Mouse (Mus musculus) liver, embryonic 15.5 days (tissue): Measurements from ENCODE around the gene Lnpep. TPM values are rescaled to one million over a fixed set of nuclear protein-coding genes. Genes with fewer than 3 reads are reported as not detected.

Source experiments
- ATAC-seq: fragments of 200-750 bp; cut with Nextera tagmentation; 2 replicates; pipeline ENCODE4 v1.8.0; 2017; ENCODE audit warnings: moderate number of reproducible peaks, mild to moderate bottlenecking, moderate library complexity; ENCODE audit not compliant: insufficient read depth
- H3K27ac ChIP-seq: fragments of 300-500 bp; sonication (generic); replicated peaks from 2 replicates; pipeline ENCODE4 v1.5.1; 2015; ENCODE audit warnings: mild to moderate bottlenecking, inconsistent platforms
- H3K27me3 ChIP-seq: fragments of 300-500 bp; sonication (generic); 2 replicates; pipeline ENCODE4 v1.6.1; 2015; ENCODE audit warnings: mild to moderate bottlenecking, inconsistent platforms
- H3K36me3 ChIP-seq: fragments of 300-500 bp; sonication (generic); replicated peaks from 2 replicates; pipeline ENCODE4 v1.6.1; 2015; ENCODE audit warnings: moderate library complexity, mild to moderate bottlenecking, inconsistent platforms
- H3K4me1 ChIP-seq: fragments of 300-500 bp; sonication (generic); replicated peaks from 2 replicates; pipeline ENCODE4 v1.6.1; 2015; ENCODE audit warnings: inconsistent platforms
- H3K4me2 ChIP-seq: fragments of 300-500 bp; sonication (generic); 2 replicates; pipeline ENCODE4 v1.6.1; 2015; ENCODE audit warnings: moderate library complexity, mild to moderate bottlenecking, inconsistent platforms
- H3K4me3 ChIP-seq: fragments of 300-500 bp; sonication (generic); replicated peaks from 2 replicates; pipeline ENCODE4 v1.5.1; 2015; ENCODE audit warnings: mild to moderate bottlenecking, inconsistent platforms
- H3K9ac ChIP-seq: fragments of 300-500 bp; sonication (generic); 2 replicates; pipeline ENCODE4 v1.6.1; 2015; ENCODE audit warnings: moderate library complexity, mild to moderate bottlenecking, inconsistent platforms
- H3K9me3 ChIP-seq: fragments of 300-500 bp; sonication (generic); replicated peaks from 2 replicates; pipeline ENCODE4 v1.6.1; 2016; ENCODE audit warnings: inconsistent platforms
- WGBS: fragments of 180-500 bp; shearing (Covaris S2); methylation state at CpG from one replicate; pipeline ENCODE4 v1.1.7; 2015; ENCODE audit warnings: mixed read lengths; ENCODE audit not compliant: insufficient replicate concordance; 5-methylcytosine and 5-hydroxymethylcytosine counted together
- polyA plus RNA-seq: library from polyadenylated mRNA; unstranded; fragments of >200 nt; fragmentation: Nextera tagmentation; extraction: Ambion mirVana; gene quantifications from 2 replicates; pipeline ENCODE4 v1.2.1, GENCODE M21; 2015

The Lnpep gene
- polyA plus RNA-seq, 1 experiment from 2014 or later: 2.9 TPM

- H3K4me2 ChIP-seq: no peak overlapping the region
- H3K27me3 ChIP-seq: no peaks in the 10 kb centered on the region
- no peaks in the 10 kb centered on the region for H3K36me3 ChIP-seq
- H3K9me3 ChIP-seq: no peaks in the 10 kb centered on the region
- H3K4me3 ChIP-seq: no peak overlapping the region
- no peak overlapping the region for H3K9ac ChIP-seq
- no peak for ATAC-seq
- WGBS: 43% methylated on average over 5 of the region's 5 CpGs
- H3K4me1 ChIP-seq: peaks cover 18% of the 10 kb centered on the region
- H3K27ac ChIP-seq: no peak overlapping the region
These were observed 16.3 kb downstream of the Lnpep start for GRCm38 (mm10) chr17:17608416-17608988.

- WGBS: 63% methylated on average over 2 of the region's 2 CpGs
These were observed 20.3 kb downstream of the Lnpep start for GRCm38 (mm10) chr17:17604554-17604953.

GRCm38 (mm10) chr17:17603609-17604008, 21.2 kb downstream of the Lnpep start:
- Histone ChIP-seq H3K36me3 (no peaks in the 10 kb centered on the region), H3K4me1 (peaks cover 28% of the 10 kb centered on the region), H3K4me3 (no peak overlapping the region), H3K27ac (no peak overlapping the region), H3K9ac (no peak overlapping the region), H3K27me3 (no peaks in the 10 kb centered on the region), H3K4me2 (no peak overlapping the region), H3K9me3 (no peaks in the 10 kb centered on the region)
- ATAC-seq: no peak
- WGBS: 76% methylated on average over 3 of the region's 3 CpGs

More at GRCm38 (mm10) chr17:17604554-17604953, 20.3 kb downstream of the Lnpep start:
- H3K4me3 ChIP-seq: no peak overlapping the region
- no peak for ATAC-seq
- no peak overlapping the region for H3K27ac ChIP-seq
- H3K9me3 ChIP-seq: no peaks in the 10 kb centered on the region
- H3K36me3 ChIP-seq: no peaks in the 10 kb centered on the region
- H3K4me1 ChIP-seq: peaks cover 31% of the 10 kb centered on the region
- no peak overlapping the region for H3K9ac ChIP-seq
- H3K4me2 ChIP-seq: no peak overlapping the region
- no peaks in the 10 kb centered on the region for H3K27me3 ChIP-seq

GRCm38 (mm10) chr17:17602786-17603185, 22.1 kb downstream of the Lnpep start:
- no peak overlapping the region for H3K27ac ChIP-seq
- H3K9me3 ChIP-seq: no peaks in the 10 kb centered on the region
- H3K4me1 ChIP-seq: peaks cover 33% of the 10 kb centered on the region
- no peaks in the 10 kb centered on the region for H3K27me3 ChIP-seq
- no peaks in the 10 kb centered on the region for H3K36me3 ChIP-seq
- no peak overlapping the region for H3K4me3 ChIP-seq
- H3K4me2 ChIP-seq: no peak overlapping the region
- ATAC-seq: no peak
- H3K9ac ChIP-seq: no peak overlapping the region

GRCm38 (mm10) chr17:17602330-17602729, 22.5 kb downstream of the Lnpep start:
- WGBS: 55% methylated on average over 4 of the region's 4 CpGs
- H3K4me2 ChIP-seq: no peak overlapping the region
- no peak overlapping the region for H3K9ac ChIP-seq
- H3K27me3 ChIP-seq: no peaks in the 10 kb centered on the region
- ATAC-seq: no peak
- no peaks in the 10 kb centered on the region for H3K9me3 ChIP-seq
- H3K4me1 ChIP-seq: peaks cover 38% of the 10 kb centered on the region
- 0 out of 2 replicates have a peak overlapping the region, but pooled peaks have one; percentile 14 for H3K27ac ChIP-seq
- no peak overlapping the region for H3K4me3 ChIP-seq
- H3K36me3 ChIP-seq: no peaks in the 10 kb centered on the region

GRCm38 (mm10) chr17:17600804-17601252, 24.0 kb downstream of the Lnpep start:
- H3K27me3 ChIP-seq: no peaks in the 10 kb centered on the region
- no peak overlapping the region for H3K4me2 ChIP-seq
- ATAC-seq: no peak
- no peak overlapping the region for H3K4me3 ChIP-seq
- no peaks in the 10 kb centered on the region for H3K36me3 ChIP-seq
- WGBS: 49% methylated on average over 3 of the region's 3 CpGs
- peaks cover 39% of the 10 kb centered on the region for H3K4me1 ChIP-seq
- H3K9me3 ChIP-seq: no peaks in the 10 kb centered on the region
- H3K27ac ChIP-seq: no peak overlapping the region; the same call in 1 of the 2 replicates
- no peak overlapping the region for H3K9ac ChIP-seq

- H3K36me3 ChIP-seq: no peaks in the 10 kb centered on the region
- no peak overlapping the region for H3K27ac ChIP-seq
- ATAC-seq: no peak
- H3K4me1 ChIP-seq: peaks cover 44% of the 10 kb centered on the region
- H3K27me3 ChIP-seq: no peaks in the 10 kb centered on the region
- H3K9me3 ChIP-seq: no peaks in the 10 kb centered on the region
- no peak overlapping the region for H3K4me2 ChIP-seq
- WGBS: 18% methylated on average over 1 of the region's 1 CpGs
- no peak overlapping the region for H3K9ac ChIP-seq
- no peak overlapping the region for H3K4me3 ChIP-seq
These were observed 24.8 kb downstream of the Lnpep start for GRCm38 (mm10) chr17:17600001-17600400.

GRCm38 (mm10) chr17:17598355-17598754, 26.5 kb downstream of the Lnpep start:
- Histone ChIP-seq H3K4me3 (no peak overlapping the region), H3K27ac (no peak overlapping the region), H3K9me3 (no peaks in the 10 kb centered on the region), H3K9ac (no peak overlapping the region), H3K4me1 (peaks cover 44% of the 10 kb centered on the region), H3K36me3 (no peaks in the 10 kb centered on the region), H3K4me2 (no peak overlapping the region), H3K27me3 (no peaks in the 10 kb centered on the region)
- WGBS: 45% methylated on average over 2 of the region's 2 CpGs
- peak; percentile 41; the same call in 1 of the 2 replicates for ATAC-seq

- H3K9ac ChIP-seq: no peak overlapping the region
- no peak overlapping the region for H3K4me2 ChIP-seq
- no peak overlapping the region for H3K27ac ChIP-seq
- no peaks in the 10 kb centered on the region for H3K9me3 ChIP-seq
- no peaks in the 10 kb centered on the region for H3K36me3 ChIP-seq
- H3K4me1 ChIP-seq: peaks cover 23% of the 10 kb centered on the region
- no peak overlapping the region for H3K4me3 ChIP-seq
- WGBS: 64% methylated on average over 1 of the region's 1 CpGs
- no peaks in the 10 kb centered on the region for H3K27me3 ChIP-seq
- ATAC-seq: no peak
These were observed 31.9 kb downstream of the Lnpep start for GRCm38 (mm10) chr17:17592926-17593325.

- no peak overlapping the region for H3K4me3 ChIP-seq
- H3K9ac ChIP-seq: no peak overlapping the region
- H3K4me2 ChIP-seq: no peak overlapping the region
- ATAC-seq: peak; percentile 31; the same call in 1 of the 2 replicates
- no peaks in the 10 kb centered on the region for H3K36me3 ChIP-seq
- H3K9me3 ChIP-seq: no peaks in the 10 kb centered on the region
- H3K27me3 ChIP-seq: no peaks in the 10 kb centered on the region
- peaks cover 14% of the 10 kb centered on the region for H3K4me1 ChIP-seq
- 0 out of 2 replicates have a peak overlapping the region, but pooled peaks have one; percentile 21 for H3K27ac ChIP-seq
- WGBS: 25% methylated on average over 7 of the region's 7 CpGs
These were observed 37.4 kb downstream of the Lnpep start for GRCm38 (mm10) chr17:17587333-17588047.

GRCm38 (mm10) chr17:17585115-17585514, 39.7 kb downstream of the Lnpep start:
- Histone ChIP-seq H3K27ac (no peak overlapping the region), H3K4me2 (no peak overlapping the region), H3K27me3 (no peaks in the 10 kb centered on the region), H3K9me3 (no peaks in the 10 kb centered on the region), H3K36me3 (no peaks in the 10 kb centered on the region), H3K4me3 (no peak overlapping the region), H3K9ac (no peak overlapping the region), H3K4me1 (peaks cover 5% of the 10 kb centered on the region)
- 51% methylated on average over 4 of the region's 4 CpGs for WGBS
- no peak for ATAC-seq
